Mouse (Mus musculus): ENCODE measurements around the gene Gas2l2. TPM values are rescaled to one million over a fixed set of nuclear protein-coding genes. Genes with fewer than 3 reads are reported as not detected.

Gene Gas2l2
- total and polyA plus RNA-seq, 2 experiments, result not detected

- H3K27ac ChIP-seq (replicated peaks; ENCODE audit: insufficient read depth, low read depth, low read length), result no peak overlapping the region
- TF ChIP-seq CTCF (IDR thresholded peaks at IDR 0.05; ENCODE audit: low read depth, low read length) (no peak), POLR2A (IDR thresholded peaks at IDR 0.05; ENCODE audit: extremely low read depth, insufficient read depth, low read length) (no peak)
- no peaks in the 10 kb centered on the region for H3K36me3 ChIP-seq (ENCODE audit: control insufficient read depth, insufficient read depth, low read length)
- H3K79me2 ChIP-seq (ENCODE audit: control insufficient read depth, insufficient read depth, low read length), result no peaks in the 10 kb centered on the region
- H3K4me3 ChIP-seq (ENCODE audit: insufficient read depth, low read depth, low read length), result no peak overlapping the region
- no peaks in the 10 kb centered on the region for H3K4me1 ChIP-seq (ENCODE audit: control insufficient read depth, insufficient read depth, low read length)
- peaks cover 3% of the 10 kb centered on the region; the same call in 1 of the 2 replicates for H3K27me3 ChIP-seq (ENCODE audit: control insufficient read depth, insufficient read depth, low read length)
- 81% methylated on average over 2 of the region's 2 CpGs for WGBS
- no peak overlapping the region for H3K9ac ChIP-seq (ENCODE audit: low read depth, low read length)
- DNase-seq (ENCODE audit: extremely low read depth, low read depth, low spot score), result no peak
These were observed 3.3 kb upstream of the Gas2l2 start for GRCm38 (mm10) chr11:83432533-83432932.

- TF ChIP-seq POLR2A (IDR thresholded peaks at IDR 0.05; ENCODE audit: extremely low read depth, insufficient read depth, low read length) (no peak), CTCF (IDR thresholded peaks at IDR 0.05; ENCODE audit: low read depth, low read length) (no peak)
- peaks cover 6% of the 10 kb centered on the region for H3K27me3 ChIP-seq (ENCODE audit: control insufficient read depth, insufficient read depth, low read length)
- H3K27ac ChIP-seq (replicated peaks; ENCODE audit: insufficient read depth, low read depth, low read length), result no peak overlapping the region
- H3K36me3 ChIP-seq (ENCODE audit: control insufficient read depth, insufficient read depth, low read length), result no peaks in the 10 kb centered on the region
- DNase-seq (ENCODE audit: extremely low read depth, low read depth, low spot score), result no peak
- WGBS, result 31% methylated on average over 17 of the region's 17 CpGs
- H3K79me2 ChIP-seq (ENCODE audit: control insufficient read depth, insufficient read depth, low read length), result no peaks in the 10 kb centered on the region
- H3K4me1 ChIP-seq (ENCODE audit: control insufficient read depth, insufficient read depth, low read length), result no peaks in the 10 kb centered on the region
- no peak overlapping the region for H3K9ac ChIP-seq (ENCODE audit: low read depth, low read length)
- H3K4me3 ChIP-seq (ENCODE audit: insufficient read depth, low read depth, low read length), result no peak overlapping the region
These were observed 2.3 kb downstream of the Gas2l2 start for GRCm38 (mm10) chr11:83426964-83427363.

GRCm38 (mm10) chr11:83424681-83425080 lies 4.6 kb downstream of the Gas2l2 start:
- no peak for DNase-seq (ENCODE audit: extremely low read depth, low read depth, low spot score)
- peaks cover 6% of the 10 kb centered on the region for H3K27me3 ChIP-seq (ENCODE audit: control insufficient read depth, insufficient read depth, low read length)

GRCm38 (mm10) chr11:83421305-83421704 lies 8.0 kb downstream of the Gas2l2 start:
- WGBS, result 2% methylated on average over 9 of the region's 9 CpGs
- Histone ChIP-seq H3K36me3 (ENCODE audit: control insufficient read depth, insufficient read depth, low read length) (no peaks in the 10 kb centered on the region), H3K4me3 (ENCODE audit: insufficient read depth, low read depth, low read length) (no peak overlapping the region), H3K79me2 (ENCODE audit: control insufficient read depth, insufficient read depth, low read length) (no peaks in the 10 kb centered on the region), H3K27ac (replicated peaks; ENCODE audit: insufficient read depth, low read depth, low read length) (no peak overlapping the region), H3K27me3 (ENCODE audit: control insufficient read depth, insufficient read depth, low read length) (peaks cover 12% of the 10 kb centered on the region), H3K9ac (ENCODE audit: low read depth, low read length) (no peak overlapping the region), H3K4me1 (ENCODE audit: control insufficient read depth, insufficient read depth, low read length) (no peaks in the 10 kb centered on the region)
- no peak for TF ChIP-seq CTCF (IDR thresholded peaks at IDR 0.05; ENCODE audit: low read depth, low read length)
- TF ChIP-seq POLR2A (IDR thresholded peaks at IDR 0.05; ENCODE audit: extremely low read depth, insufficient read depth, low read length), result no peak
- DNase-seq (ENCODE audit: extremely low read depth, low read depth, low spot score), result no peak

More at GRCm38 (mm10) chr11:83424681-83425080, 4.6 kb downstream of the Gas2l2 start:
- H3K36me3 ChIP-seq (ENCODE audit: control insufficient read depth, insufficient read depth, low read length), result no peaks in the 10 kb centered on the region
- no peaks in the 10 kb centered on the region for H3K79me2 ChIP-seq (ENCODE audit: control insufficient read depth, insufficient read depth, low read length)
- H3K9ac ChIP-seq (ENCODE audit: low read depth, low read length), result no peak overlapping the region
- no peak overlapping the region for H3K4me3 ChIP-seq (ENCODE audit: insufficient read depth, low read depth, low read length)
- TF ChIP-seq POLR2A (IDR thresholded peaks at IDR 0.05; ENCODE audit: extremely low read depth, insufficient read depth, low read length) (no peak), CTCF (IDR thresholded peaks at IDR 0.05; ENCODE audit: low read depth, low read length) (peak; percentile 91)
- H3K4me1 ChIP-seq (ENCODE audit: control insufficient read depth, insufficient read depth, low read length), result no peaks in the 10 kb centered on the region
- H3K27ac ChIP-seq (replicated peaks; ENCODE audit: insufficient read depth, low read depth, low read length), result no peak overlapping the region
- 6% methylated on average over 8 of the region's 8 CpGs for WGBS

GRCm38 (mm10) chr11:83420338-83420737 lies 8.9 kb downstream of the Gas2l2 start:
- TF ChIP-seq CTCF (IDR thresholded peaks at IDR 0.05; ENCODE audit: low read depth, low read length) (peak; percentile 27; the same call in 1 of the 2 replicates), POLR2A (IDR thresholded peaks at IDR 0.05; ENCODE audit: extremely low read depth, insufficient read depth, low read length) (no peak)
- WGBS, result 44% methylated on average over 4 of the region's 4 CpGs
- H3K79me2 ChIP-seq (ENCODE audit: control insufficient read depth, insufficient read depth, low read length), result no peaks in the 10 kb centered on the region
- no peak overlapping the region for H3K4me3 ChIP-seq (ENCODE audit: insufficient read depth, low read depth, low read length)
- no peaks in the 10 kb centered on the region for H3K4me1 ChIP-seq (ENCODE audit: control insufficient read depth, insufficient read depth, low read length)
- H3K36me3 ChIP-seq (ENCODE audit: control insufficient read depth, insufficient read depth, low read length), result no peaks in the 10 kb centered on the region
- H3K27ac ChIP-seq (replicated peaks; ENCODE audit: insufficient read depth, low read depth, low read length), result no peak overlapping the region
- no peak overlapping the region for H3K9ac ChIP-seq (ENCODE audit: low read depth, low read length)
- H3K27me3 ChIP-seq (ENCODE audit: control insufficient read depth, insufficient read depth, low read length), result peaks cover 12% of the 10 kb centered on the region
- DNase-seq (ENCODE audit: extremely low read depth, low read depth, low spot score), result no peak

- Histone ChIP-seq H3K79me2 (ENCODE audit: control insufficient read depth, insufficient read depth, low read length) (no peaks in the 10 kb centered on the region), H3K9ac (ENCODE audit: low read depth, low read length) (no peak overlapping the region), H3K36me3 (ENCODE audit: control insufficient read depth, insufficient read depth, low read length) (no peaks in the 10 kb centered on the region), H3K27ac (replicated peaks; ENCODE audit: insufficient read depth, low read depth, low read length) (no peak overlapping the region), H3K4me1 (ENCODE audit: control insufficient read depth, insufficient read depth, low read length) (no peaks in the 10 kb centered on the region), H3K4me3 (ENCODE audit: insufficient read depth, low read depth, low read length) (no peak overlapping the region), H3K27me3 (ENCODE audit: control insufficient read depth, insufficient read depth, low read length) (peaks cover 12% of the 10 kb centered on the region)
- no peak for TF ChIP-seq POLR2A (IDR thresholded peaks at IDR 0.05; ENCODE audit: extremely low read depth, insufficient read depth, low read length)
- TF ChIP-seq CTCF (IDR thresholded peaks at IDR 0.05; ENCODE audit: low read depth, low read length), result peak; percentile 28; the same call in 1 of the 2 replicates
- no peak for DNase-seq (ENCODE audit: extremely low read depth, low read depth, low spot score)
- 10% methylated on average over 38 of the region's 38 CpGs for WGBS
These were observed 10.7 kb downstream of the Gas2l2 start for GRCm38 (mm10) chr11:83418566-83418965.

All from liver, adult 2 months (tissue).